Mouse (Mus musculus) mouse embryonic stem cell (cell line): ENCODE measurements around the gene Utf1.

Source experiments
- in situ Hi-C, 2 experiments: fragments of 300-500 bp; cut with MboI; formaldehyde crosslinking; loops; 1 replicate in 1 of 2; 3 replicates in 1 of 2; pipeline ENCODE4 v1.14.3; 2019 to 2020; ENCODE audit warnings: low sequenced_read_pairs in 2 of 2, low pct_unique_long_range_greater_than_20kb in 1 of 2, mixed read lengths in 1 of 2; ENCODE audit not compliant: unreplicated experiment in 1 of 2

Utf1 gene

GRCm38 (mm10) chr7:139963814-139964213 lies 20.2 kb downstream of the Utf1 start:
- in situ Hi-C loops = no loop called here

- in situ Hi-C loops = no loop called here
Observed at GRCm38 (mm10) chr7:139967175-139967574, 23.6 kb downstream of the Utf1 start.

GRCm38 (mm10) chr7:139968428-139968827 lies 24.8 kb downstream of the Utf1 start:
- in situ Hi-C loops = no loop called here

- in situ Hi-C loops = no loop called here
Observed at GRCm38 (mm10) chr7:139969348-139970130, 25.9 kb downstream of the Utf1 start.

GRCm38 (mm10) chr7:139970216-139970919 lies 26.8 kb downstream of the Utf1 start:
- in situ Hi-C loops = no loop called here

- in situ Hi-C loops = no loop called here
Observed at GRCm38 (mm10) chr7:139970979-139971378, 27.4 kb downstream of the Utf1 start.

- in situ Hi-C loops = no loop called here
Observed at GRCm38 (mm10) chr7:139971436-139971835, 27.8 kb downstream of the Utf1 start.

GRCm38 (mm10) chr7:139972923-139973331 lies 29.3 kb downstream of the Utf1 start:
- in situ Hi-C loops = no loop called here

- in situ Hi-C loops = no loop called here
Observed at GRCm38 (mm10) chr7:139974307-139974706, 30.7 kb downstream of the Utf1 start.

GRCm38 (mm10) chr7:139975471-139975870 lies 31.9 kb downstream of the Utf1 start:
- in situ Hi-C loops = no loop called here

- in situ Hi-C loops = no loop called here
Observed at GRCm38 (mm10) chr7:139978278-139978892, 34.8 kb downstream of the Utf1 start, which contains the start of gene 6430531B16Rik. Gene 6430531B16Rik (minus strand): TSS chr7:139978755.

- in situ Hi-C loops = no loop called here
Observed at GRCm38 (mm10) chr7:139979011-139979719, 35.6 kb downstream of the Utf1 start.

- in situ Hi-C loops = no loop called here
Observed at GRCm38 (mm10) chr7:139980778-139981177, 37.2 kb downstream of the Utf1 start.

- in situ Hi-C loops = no loop called here
Observed at GRCm38 (mm10) chr7:139982058-139982457, 38.5 kb downstream of the Utf1 start.

GRCm38 (mm10) chr7:139984505-139984904 lies 40.9 kb downstream of the Utf1 start:
- in situ Hi-C loops = no loop called here

GRCm38 (mm10) chr7:139988272-139988671 lies 44.7 kb downstream of the Utf1 start:
- in situ Hi-C loops = no loop called here

- in situ Hi-C loops = loop anchor here in 1 of 2 experiments (5.0 kb wide), 1 partner anchor 94 kb away; no protein-coding TSS in a partner anchor
Observed at GRCm38 (mm10) chr7:139990864-139991394, 47.3 kb downstream of the Utf1 start.

- in situ Hi-C loops = loop anchor here in 1 of 2 experiments (5.0 kb wide), 1 partner anchor 95 kb away; no protein-coding TSS in a partner anchor
Observed at GRCm38 (mm10) chr7:139992406-139992805, 48.8 kb downstream of the Utf1 start, which contains the start of gene Adam8. Gene Adam8 (minus strand): TSS chr7:139992562.
